Mouse (Mus musculus) liver, embryonic 16.5 days (tissue): ENCODE data around the gene Lrg1. TPM values are rescaled to one million over a fixed set of nuclear protein-coding genes. Genes with fewer than 3 reads are reported as not detected.

Experiments
- ATAC-seq: fragments of 200-750 bp; cut with Nextera tagmentation; 2 replicates; pipeline ENCODE4 v1.8.0; 2017; ENCODE audit warnings: low read depth, mild to moderate bottlenecking, moderate number of reproducible peaks, moderate library complexity
- H3K27ac ChIP-seq: fragments of 300-500 bp; sonication (generic); 2 replicates; pipeline ENCODE4 v1.5.1; 2014; ENCODE audit warnings: mild to moderate bottlenecking, low read length
- H3K27me3 ChIP-seq: fragments of 300-500 bp; sonication (generic); 2 replicates; pipeline ENCODE4 v1.6.1; 2014; ENCODE audit warnings: low read depth, low read length, mixed read lengths; ENCODE audit not compliant: control insufficient read depth, insufficient read depth
- H3K36me3 ChIP-seq: fragments of 300-500 bp; sonication (generic); 2 replicates; pipeline ENCODE4 v1.6.1; 2014; ENCODE audit warnings: mild to moderate bottlenecking; ENCODE audit not compliant: control insufficient read depth, insufficient read depth
- H3K4me1 ChIP-seq: fragments of 300-500 bp; sonication (generic); 2 replicates; pipeline ENCODE4 v1.6.1; 2014; ENCODE audit warnings: low read depth, low read length, mixed read lengths; ENCODE audit not compliant: control insufficient read depth
- H3K4me2 ChIP-seq: fragments of 300-500 bp; sonication (generic); 2 replicates; pipeline ENCODE4 v1.6.1; 2014; ENCODE audit warnings: low read depth, low read length, mixed read lengths
- H3K4me3 ChIP-seq: fragments of 300-500 bp; sonication (generic); 2 replicates; pipeline ENCODE4 v1.5.1; 2014; ENCODE audit warnings: low read depth, mild to moderate bottlenecking, low read length
- H3K9ac ChIP-seq: fragments of 300-500 bp; sonication (generic); 2 replicates; pipeline ENCODE4 v1.6.1; 2014; ENCODE audit warnings: low read depth, low read length
- H3K9me3 ChIP-seq: fragments of 300-500 bp; sonication (generic); replicated peaks from 2 replicates; pipeline ENCODE4 v1.6.1; 2016; ENCODE audit warnings: low read length; ENCODE audit not compliant: control insufficient read depth
- WGBS: fragments of 180-500 bp; shearing (Covaris S2); extraction: QIAGEN DNeasy Blood & Tissue Kit; methylation state at CpG from one replicate; pipeline ENCODE4 v1.1.7; 2014; ENCODE audit not compliant: insufficient replicate concordance; 5-methylcytosine and 5-hydroxymethylcytosine counted together
- polyA plus RNA-seq: library from polyadenylated mRNA; unstranded; fragments of >200 nt; fragmentation: Nextera tagmentation; extraction: Ambion mirVana; gene quantifications from 2 replicates; pipeline ENCODE4 v1.2.1, GENCODE M21; 2015

The Lrg1 gene
- polyA plus RNA-seq, 1 experiment from 2014 or later: 6.2 TPM

DNA sequence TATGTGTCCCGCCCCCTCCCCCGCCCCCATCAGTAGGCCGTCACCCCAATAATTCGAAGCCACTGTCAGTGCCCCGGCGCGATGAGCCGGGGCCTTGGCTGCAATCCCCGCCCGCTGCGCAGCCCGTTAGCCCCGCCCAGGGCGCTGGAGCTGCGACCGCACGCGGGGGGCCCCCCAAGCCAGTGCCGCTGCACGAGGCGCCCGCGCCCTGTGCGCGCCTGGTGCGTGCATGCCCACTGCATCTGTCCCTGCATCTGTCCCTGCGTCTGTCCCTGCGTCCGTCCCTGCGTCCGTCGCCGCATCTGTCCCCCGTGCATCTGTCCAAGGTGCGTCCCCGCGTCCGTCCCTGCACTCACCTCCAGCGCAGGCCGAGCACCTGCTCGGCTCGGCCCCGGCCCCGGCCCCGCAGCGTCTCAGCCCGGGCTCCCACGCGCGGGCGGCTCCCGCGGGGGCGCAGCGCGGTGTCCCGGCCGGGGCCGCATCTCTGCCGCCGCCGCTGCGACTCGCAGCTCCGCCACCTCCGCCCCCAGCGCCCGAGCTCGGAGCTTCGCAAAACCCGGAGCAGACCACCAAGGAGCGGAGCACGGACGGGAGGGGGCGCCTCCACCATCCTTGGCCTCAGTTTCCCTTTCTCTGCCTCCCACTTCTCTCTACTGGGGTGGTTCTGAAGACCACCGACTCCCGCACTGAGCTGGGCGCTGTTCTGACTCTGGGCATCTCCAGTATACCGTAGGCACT lies 18.2 kb upstream of the Lrg1 start, which contains the start of gene Sema6b:
Sema6b (minus strand) TSS at position 486 of the 738 bp plus-strand sequence.
- Histone ChIP-seq H3K27me3 (peaks cover 48% of the 10 kb centered on the region), H3K36me3 (no peaks in the 10 kb centered on the region)

DNA sequence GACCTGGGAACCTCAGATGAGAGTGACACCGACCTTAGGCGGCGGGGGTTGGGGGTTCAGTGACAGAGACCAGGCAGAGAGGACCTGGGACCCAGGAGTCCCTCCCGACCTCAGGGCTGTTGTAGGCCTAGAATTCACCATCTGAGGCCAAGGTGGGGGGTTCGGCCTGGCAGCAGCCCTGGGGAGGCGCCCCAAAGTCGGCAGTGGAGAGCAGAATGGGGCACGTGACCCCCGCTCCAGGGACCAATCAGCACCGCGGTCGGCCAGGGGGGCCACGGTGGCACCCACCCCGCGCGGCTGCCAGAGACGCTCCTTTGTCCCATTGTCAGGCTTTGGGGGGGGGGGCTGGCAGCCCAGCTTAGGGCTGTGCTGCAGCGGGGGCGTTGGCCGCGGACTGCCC lies 17.6 kb upstream of the Lrg1 start:
- Histone ChIP-seq H3K4me1 (peaks cover 17% of the 10 kb centered on the region), H3K9ac (no peak overlapping the region), H3K36me3 (no peaks in the 10 kb centered on the region), H3K27ac (no peak overlapping the region), H3K27me3 (peaks cover 45% of the 10 kb centered on the region), H3K9me3 (no peaks in the 10 kb centered on the region), H3K4me3 (peak overlapping the region; percentile 62), H3K4me2 (peak overlapping the region; percentile 88)
- 17% methylated on average over 15 of the region's 21 CpGs for WGBS
- no peak for ATAC-seq

More for the DNA sequence above, 18.2 kb upstream of the Lrg1 start, which contains the start of gene Sema6b:
- Histone ChIP-seq H3K27ac (no peak within 1 kb of the TSS), H3K4me2 (peak within 1 kb of the TSS; percentile 88), H3K4me1 (peaks cover 15% of the 10 kb centered on the region), H3K9ac (0 out of 2 replicates have a peak within 1 kb of the TSS, but pooled peaks have one; percentile 16), H3K4me3 (peak within 1 kb of the TSS; percentile 62), H3K9me3 (no peaks in the 10 kb centered on the region)
- ATAC-seq: peak; percentile 51
- WGBS: 2% methylated on average over 78 of the region's 79 CpGs

DNA sequence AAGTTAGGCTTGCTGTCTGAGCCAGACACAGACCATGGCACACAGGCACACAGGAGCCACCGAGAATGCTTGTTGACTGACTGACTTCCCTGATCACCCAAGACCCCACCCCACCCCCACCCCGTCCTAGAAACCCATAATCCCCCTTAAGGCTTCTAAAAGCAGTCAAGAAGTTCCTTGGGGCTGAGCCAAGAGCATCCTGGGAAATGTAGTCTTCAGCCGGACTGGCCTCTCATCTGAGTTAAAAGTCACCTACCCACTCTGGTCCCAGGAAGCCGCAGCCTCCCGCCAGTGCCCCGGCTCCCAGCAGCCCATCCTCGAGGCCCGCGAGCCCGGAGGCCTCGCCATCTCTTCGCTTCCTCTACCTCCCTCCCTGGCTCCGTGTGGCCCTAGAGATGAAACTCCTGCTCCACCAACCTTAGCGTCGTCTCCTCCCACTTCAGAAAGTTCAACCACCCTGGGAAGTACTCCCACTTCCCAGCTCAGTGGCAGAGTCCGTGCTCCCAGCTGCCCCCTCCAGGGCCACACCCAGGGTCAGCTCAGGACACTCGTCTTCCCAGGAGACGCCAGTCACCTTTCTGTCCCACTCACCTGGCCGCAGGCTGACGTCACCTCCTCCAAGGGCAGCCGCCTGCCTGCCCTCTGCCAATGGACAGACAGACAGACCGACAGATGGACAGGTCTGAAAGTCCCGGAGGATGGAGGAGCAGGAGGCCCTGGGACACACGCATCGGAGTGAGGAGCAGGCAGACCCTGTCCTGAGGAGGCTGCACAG lies 16.2 kb upstream of the Lrg1 start:
- H3K9ac ChIP-seq: no peak overlapping the region
- ATAC-seq: no peak
- H3K4me1 ChIP-seq: peaks cover 30% of the 10 kb centered on the region
- no peak overlapping the region for H3K27ac ChIP-seq
- no peaks in the 10 kb centered on the region for H3K36me3 ChIP-seq
- peaks cover 38% of the 10 kb centered on the region for H3K27me3 ChIP-seq
- H3K4me2 ChIP-seq: no peak overlapping the region
- no peak overlapping the region for H3K4me3 ChIP-seq
- 33% methylated on average over 25 of the region's 25 CpGs for WGBS
- no peaks in the 10 kb centered on the region for H3K9me3 ChIP-seq

DNA sequence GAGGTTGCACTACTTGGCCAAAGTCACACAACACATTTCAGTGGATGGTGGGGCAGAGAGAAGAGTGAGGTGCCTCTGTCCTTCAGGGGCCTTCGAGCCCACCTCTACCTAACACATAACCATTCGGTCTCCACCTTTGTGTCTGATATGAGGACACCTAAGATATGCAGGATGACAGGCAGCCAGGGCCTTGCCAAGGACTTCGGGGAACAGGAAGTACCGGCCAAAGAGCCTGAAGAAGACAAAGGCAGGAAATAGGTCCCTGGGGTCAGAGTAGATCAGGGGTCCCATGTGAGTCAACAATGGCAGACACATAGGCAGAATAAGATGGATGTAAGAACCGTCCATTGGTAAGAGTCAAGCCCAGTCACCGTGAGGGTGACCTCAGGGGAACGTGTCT lies 14.8 kb upstream of the Lrg1 start:
- H3K4me1 ChIP-seq: peaks cover 29% of the 10 kb centered on the region
- 59% methylated on average over 7 of the region's 7 CpGs for WGBS

DNA sequence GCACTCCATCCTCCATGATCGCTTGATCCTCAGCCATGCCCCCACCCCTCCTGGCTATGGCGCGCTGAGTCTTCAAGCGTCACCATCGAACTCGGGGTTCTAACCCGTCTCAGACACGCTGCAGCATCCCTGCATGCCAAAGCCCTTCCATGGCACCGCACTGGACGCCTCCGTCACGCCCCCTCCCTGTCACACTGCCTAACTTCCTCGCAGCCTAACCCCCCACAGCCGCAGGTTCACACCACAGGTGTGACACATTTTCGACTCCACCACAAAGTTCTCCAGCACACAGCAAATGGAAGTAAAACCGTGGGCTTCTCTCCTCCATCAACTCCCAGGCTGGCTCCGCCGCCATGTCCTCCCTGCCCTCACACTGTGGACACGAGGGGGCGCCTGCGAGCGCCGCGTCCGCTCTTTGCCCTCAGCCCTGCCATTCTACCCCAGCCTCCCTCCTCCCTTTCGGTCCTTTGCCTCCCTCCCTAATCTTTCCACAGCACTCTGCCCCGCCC lies 12.7 kb upstream of the Lrg1 start:
- Histone ChIP-seq H3K9ac (peak overlapping the region; percentile 36), H3K27me3 (peaks cover 8% of the 10 kb centered on the region), H3K4me1 (peaks cover 22% of the 10 kb centered on the region), H3K9me3 (no peaks in the 10 kb centered on the region), H3K4me3 (peak overlapping the region; percentile 57), H3K4me2 (peak overlapping the region; percentile 76), H3K27ac (peak overlapping the region; percentile 88), H3K36me3 (peaks cover 8% of the 10 kb centered on the region)
- 2% methylated on average over 27 of the region's 27 CpGs for WGBS
- peak; percentile 35 for ATAC-seq

More for the DNA sequence above, 14.8 kb upstream of the Lrg1 start:
- Histone ChIP-seq H3K4me2 (no peak overlapping the region), H3K4me3 (no peak overlapping the region), H3K27me3 (peaks cover 28% of the 10 kb centered on the region), H3K9ac (no peak overlapping the region), H3K27ac (no peak overlapping the region), H3K36me3 (no peaks in the 10 kb centered on the region), H3K9me3 (no peaks in the 10 kb centered on the region)
- no peak for ATAC-seq

DNA sequence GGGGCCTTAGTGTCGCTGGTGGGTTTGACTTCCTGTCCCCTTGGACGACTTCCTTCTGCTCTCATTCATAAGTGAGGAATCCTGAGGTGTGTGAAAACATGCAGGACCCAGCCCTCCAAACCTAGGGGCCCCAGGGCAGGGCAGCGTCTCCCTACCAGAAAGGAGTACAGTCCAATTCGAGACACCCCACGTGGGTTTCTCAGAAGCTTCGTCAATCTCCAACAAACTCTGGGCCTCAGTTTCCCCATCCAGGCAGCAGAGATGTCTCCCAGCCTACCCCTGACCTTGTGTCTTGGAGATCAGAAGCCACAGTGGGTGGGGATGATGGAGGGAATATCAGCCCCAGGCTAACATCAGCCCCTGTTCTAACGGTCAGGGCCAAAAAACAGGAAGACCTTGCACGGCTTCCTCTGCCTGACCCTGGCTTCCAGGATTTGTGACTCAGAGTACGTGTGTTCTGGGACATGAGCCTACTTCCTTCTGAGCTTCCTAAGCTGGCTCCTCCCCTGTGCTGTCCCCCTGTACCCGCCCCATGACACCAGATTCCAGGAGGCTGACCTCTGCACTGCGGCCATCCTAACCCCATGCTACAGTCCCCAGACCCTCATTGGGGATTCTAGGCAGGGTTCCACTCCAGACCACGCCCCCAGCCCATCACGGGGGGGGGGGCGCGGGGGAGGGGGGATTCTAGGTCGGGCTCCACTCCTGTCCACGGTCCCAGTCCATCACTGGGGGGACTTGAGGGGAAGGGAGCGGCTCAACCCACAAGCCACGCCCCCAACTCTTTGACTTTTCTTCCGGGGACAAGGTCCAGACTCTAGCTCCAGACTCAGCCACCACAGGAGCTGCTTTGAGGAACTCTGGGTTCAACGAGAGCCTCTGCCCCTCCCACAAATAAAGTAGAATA lies 11.9 kb upstream of the Lrg1 start:
- no peaks in the 10 kb centered on the region; the same call in 1 of the 2 replicates for H3K27me3 ChIP-seq
- H3K4me3 ChIP-seq: peak overlapping the region; percentile 57
- H3K27ac ChIP-seq: peak overlapping the region; percentile 88
- peaks cover 21% of the 10 kb centered on the region for H3K4me1 ChIP-seq
- H3K36me3 ChIP-seq: peaks cover 8% of the 10 kb centered on the region
- H3K9me3 ChIP-seq: no peaks in the 10 kb centered on the region
- peak overlapping the region; percentile 76 for H3K4me2 ChIP-seq
- WGBS: 3% methylated on average over 16 of the region's 21 CpGs
- peak; percentile 87 for ATAC-seq
- peak overlapping the region; percentile 36; the same call in 1 of the 2 replicates for H3K9ac ChIP-seq

DNA sequence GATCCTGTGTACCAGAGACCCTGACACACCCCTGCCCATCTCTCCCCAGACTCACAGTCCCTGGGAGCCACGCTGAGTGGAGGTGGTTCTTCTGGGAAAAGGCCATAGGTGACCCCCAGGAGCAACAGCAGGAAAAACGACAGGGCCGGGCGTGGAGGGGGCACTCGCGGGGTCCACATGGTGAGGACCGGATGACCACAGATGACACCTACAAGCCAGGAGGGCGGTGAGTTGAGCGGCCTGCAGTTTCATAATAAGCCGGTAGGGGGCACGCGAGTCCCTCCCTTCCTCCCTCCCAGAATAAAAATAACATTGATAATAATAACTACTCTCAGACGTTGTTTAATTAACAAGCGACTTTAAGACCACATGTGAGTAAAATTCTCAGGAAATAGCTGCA lies 10.9 kb upstream of the Lrg1 start:
- Histone ChIP-seq H3K4me2 (peak overlapping the region; percentile 37), H3K9ac (no peak overlapping the region), H3K4me3 (no peak overlapping the region), H3K36me3 (peaks cover 8% of the 10 kb centered on the region), H3K4me1 (peaks cover 21% of the 10 kb centered on the region), H3K9me3 (no peaks in the 10 kb centered on the region), H3K27me3 (no peaks in the 10 kb centered on the region), H3K27ac (no peak overlapping the region)
- ATAC-seq: no peak
- WGBS: 4% methylated on average over 14 of the region's 14 CpGs

DNA sequence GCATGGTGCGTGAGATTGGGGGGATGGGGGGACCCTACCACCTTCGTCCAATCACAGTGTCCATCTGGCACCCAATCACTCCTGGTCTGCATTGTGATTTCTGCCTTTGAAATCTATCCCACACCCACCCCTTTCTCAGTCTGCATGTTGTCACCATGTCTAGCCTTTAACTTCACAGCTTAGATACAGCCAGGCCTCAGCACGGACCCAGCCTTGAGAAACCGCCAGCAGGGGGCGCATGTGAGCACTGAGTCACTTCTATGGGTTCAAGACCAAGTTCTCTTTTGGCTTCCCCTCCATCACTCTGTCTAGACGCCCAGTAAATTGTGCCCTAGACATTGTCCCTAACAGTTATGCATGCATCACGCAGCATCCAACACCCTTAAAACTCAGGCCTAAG lies 10.0 kb upstream of the Lrg1 start:
- Histone ChIP-seq H3K27me3 (no peaks in the 10 kb centered on the region), H3K4me2 (no peak overlapping the region), H3K27ac (no peak overlapping the region), H3K36me3 (peaks cover 8% of the 10 kb centered on the region), H3K9ac (no peak overlapping the region), H3K4me3 (no peak overlapping the region), H3K4me1 (peaks cover 21% of the 10 kb centered on the region), H3K9me3 (no peaks in the 10 kb centered on the region)
- 34% methylated on average over 7 of the region's 7 CpGs for WGBS
- no peak for ATAC-seq
